Mouse (Mus musculus) c-Kit-positive CD71-positive TER-119-negative erythroid progenitor cells, embryonic 14.5 days (primary cell): ENCODE results near the gene Dact3.

Source experiments
- DNase-seq: peaks from one replicate; pipeline ENCODE4 v3.0.0-alpha.2; 2013; ENCODE audit warnings: low read depth

Gene Dact3

GRCm38 (mm10) chr7:16875310-16875325, at the start of gene Dact3:
Gene Dact3, plus strand, starts transcription at chr7:16875317.
- DNase-seq: no peak

DNA sequence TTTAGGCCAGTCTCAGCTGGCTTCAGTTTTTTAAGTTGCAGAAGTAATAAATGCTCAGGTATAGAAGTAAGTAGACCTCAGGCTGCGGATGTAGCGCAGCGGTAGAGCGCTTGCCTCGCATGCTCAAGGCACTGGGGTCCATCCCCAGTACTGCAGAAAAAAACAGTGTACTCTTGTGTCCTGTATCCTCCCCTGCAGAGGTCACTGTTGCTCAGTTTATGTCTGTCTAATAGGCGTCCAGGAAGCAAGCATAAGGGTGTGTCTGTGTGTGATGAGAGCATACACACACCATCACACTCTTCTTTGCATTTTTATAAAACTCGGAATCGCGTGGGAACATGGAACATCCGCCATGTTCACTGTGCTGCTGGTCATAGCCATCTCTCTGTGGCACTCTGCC, 49.3 kb upstream of the Dact3 start:
- DNase-seq: no peak

- no peak for DNase-seq
Observed at GRCm38 (mm10) chr7:16826571-16826970, 48.5 kb upstream of the Dact3 start.

- no peak for DNase-seq
Observed at GRCm38 (mm10) chr7:16827274-16827673, 47.8 kb upstream of the Dact3 start.

GRCm38 (mm10) chr7:16830449-16830848, 44.7 kb upstream of the Dact3 start:
- no peak for DNase-seq

DNA sequence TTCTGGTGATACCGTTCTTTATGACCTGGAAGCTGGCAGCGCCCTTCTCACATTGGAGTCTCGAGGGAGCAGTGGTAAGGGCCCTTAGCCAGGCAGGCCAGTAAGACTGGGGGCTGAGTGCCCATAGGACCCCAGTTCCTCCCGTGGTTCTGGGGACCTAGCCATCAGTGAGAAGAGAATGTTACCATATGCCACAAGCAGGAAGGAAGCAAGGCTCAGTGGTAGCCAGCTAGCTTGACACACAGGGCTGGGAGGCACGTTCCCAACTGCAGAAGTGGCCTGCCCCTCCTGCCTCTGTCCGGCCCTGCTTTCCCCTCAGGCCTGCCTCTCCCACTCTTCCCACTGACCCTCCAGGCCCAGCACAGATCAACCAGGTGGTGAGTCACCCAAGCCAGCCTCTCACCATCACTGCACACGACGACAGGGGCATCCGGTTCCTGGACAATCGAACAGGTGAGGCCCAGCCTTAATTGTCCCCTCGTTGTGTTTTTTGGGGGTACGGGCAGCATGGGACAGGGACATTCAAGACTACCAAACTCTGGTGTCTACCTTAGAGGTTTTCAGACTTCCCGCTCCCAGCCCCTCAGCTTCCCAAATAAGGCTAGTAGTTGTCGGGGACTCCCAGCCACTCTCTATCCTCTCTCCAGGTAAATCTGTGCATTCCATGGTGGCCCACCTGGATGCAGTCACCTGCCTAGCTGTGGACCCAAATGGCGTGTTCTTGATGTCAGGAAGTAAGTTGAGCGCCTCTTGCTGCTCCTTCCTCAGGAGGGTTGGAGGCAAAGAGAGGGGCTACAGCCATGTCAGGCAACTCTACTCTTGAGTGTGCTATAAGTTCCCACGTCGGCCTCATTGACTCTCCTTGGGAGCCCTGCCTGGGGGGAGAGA, 37.0 kb upstream of the Dact3 start:
- no peak for DNase-seq

DNA sequence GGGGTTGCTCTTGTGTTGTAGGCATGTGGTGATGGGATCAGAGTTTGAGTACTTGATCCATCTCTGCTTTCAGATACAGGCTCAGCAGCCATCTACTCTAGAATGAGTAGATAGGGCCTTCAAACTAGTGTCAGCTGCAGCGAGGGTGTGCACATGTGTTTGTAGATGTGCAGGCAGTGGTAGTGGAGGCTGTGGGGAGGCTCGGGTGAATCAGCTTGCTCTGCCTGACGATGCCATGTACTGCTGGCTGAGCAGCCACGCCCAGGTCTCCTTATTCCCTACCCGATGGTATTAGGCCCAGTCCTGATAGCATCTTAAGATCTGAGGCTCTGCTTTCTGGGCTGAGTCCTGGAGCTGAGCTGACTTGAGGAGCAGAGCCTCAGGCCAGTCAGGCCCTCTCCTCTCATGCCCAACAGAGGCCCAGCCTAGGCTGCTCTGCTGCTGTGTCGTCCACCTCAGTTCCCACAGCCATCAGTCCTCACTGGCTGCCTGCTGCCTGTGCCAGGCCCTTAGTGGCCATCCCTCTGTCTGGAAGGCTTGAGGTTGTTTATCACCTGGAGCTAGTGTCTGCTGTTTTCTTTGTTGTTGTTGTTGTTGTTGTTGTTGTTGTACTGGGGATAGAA, 36.2 kb upstream of the Dact3 start:
- DNase-seq: no peak

- DNase-seq: no peak
Observed at GRCm38 (mm10) chr7:16839427-16840108, 35.5 kb upstream of the Dact3 start.

DNA sequence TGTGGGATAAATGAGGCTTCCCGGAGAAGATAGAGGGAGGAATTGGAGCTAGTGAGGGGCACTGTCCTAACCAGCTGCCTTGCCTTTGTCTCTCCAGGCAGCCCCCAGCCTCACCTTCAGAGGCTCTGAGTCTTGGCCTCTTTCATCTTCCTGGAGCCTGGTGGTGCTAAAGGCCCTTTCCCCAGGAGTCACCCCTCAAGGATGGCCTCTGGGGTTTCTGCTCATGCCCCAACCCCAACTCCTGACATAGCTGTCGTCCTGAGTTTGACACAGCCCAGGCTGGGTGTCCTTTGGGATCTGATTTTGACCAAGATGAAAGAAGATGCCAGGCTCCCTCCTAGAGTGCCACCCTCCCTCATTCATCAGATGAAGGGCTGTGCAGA, 35.0 kb upstream of the Dact3 start:
- DNase-seq: no peak

DNA sequence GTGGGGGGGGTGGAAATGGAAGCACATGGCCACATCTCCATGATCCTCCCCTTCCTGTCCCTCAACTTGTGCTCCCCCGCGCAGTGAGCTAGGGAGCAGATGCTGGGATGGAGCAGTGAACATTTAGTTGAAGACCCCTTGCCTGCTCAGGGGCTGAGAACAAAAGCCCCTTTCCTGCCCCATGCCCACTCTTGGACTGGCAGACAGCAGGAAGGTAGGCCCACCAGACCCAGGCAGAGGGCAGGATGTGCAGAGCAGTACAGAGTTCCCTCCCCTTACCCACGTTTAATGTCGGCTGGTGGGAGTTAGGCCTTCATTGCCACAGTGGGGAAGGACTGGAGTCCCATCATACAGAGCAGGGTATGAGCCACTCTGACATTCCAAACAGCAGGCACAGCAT, 34.0 kb upstream of the Dact3 start:
- DNase-seq: no peak

DNA sequence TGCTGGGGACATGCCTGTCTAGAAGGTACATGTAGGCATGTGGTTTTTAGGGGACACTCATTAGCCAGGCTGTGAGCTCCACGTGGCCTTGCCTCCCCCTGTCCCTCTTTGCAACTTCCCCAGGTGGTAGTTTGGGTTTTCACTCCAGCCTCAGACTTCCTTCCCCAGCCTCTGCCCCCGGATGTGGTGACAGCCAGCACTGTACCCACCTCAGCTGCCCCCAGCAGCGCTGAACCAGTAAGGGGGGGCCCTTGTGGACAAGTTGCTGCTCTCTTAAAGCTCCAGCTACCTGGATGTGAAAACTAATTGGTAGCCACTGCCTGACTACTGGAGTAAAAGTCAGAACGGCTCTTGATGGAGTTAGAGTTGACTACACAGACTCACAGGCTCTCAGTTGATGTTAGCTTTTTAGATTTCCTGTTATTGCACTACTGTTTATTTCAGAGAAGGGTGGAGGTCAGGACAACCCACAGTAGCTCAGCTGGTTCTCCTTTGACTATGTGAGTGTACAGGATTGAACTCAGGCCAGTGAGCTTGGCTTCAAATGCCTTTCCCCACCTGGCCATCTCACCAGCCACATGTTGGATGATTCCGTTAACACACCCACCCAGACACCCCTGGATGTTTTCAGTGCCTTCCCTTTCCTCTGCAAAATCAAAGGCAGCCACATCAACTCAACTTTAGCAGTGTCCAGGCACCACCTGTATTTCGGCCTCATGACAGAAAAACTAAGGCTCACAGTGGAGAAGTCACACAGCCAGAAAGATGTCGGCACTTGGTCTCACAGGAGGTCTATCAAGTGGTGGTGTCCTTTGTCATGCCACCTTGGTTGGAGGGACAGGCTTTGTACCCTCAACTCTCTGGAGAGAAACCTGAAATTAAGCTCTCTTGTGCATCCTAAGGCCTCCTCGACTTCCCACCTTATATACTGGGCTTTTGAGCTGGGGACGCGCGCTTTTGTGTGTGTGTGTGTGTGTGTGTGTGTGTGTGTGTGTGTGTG, 33.3 kb upstream of the Dact3 start:
- no peak for DNase-seq

GRCm38 (mm10) chr7:16842645-16843063, 32.5 kb upstream of the Dact3 start, which contains the start of gene Prkd2:
Gene Prkd2, plus strand, starts transcription at chr7:16842902.
- peak; percentile 74 for DNase-seq

GRCm38 (mm10) chr7:16843441-16844171, 31.5 kb upstream of the Dact3 start:
- DNase-seq: no peak

GRCm38 (mm10) chr7:16844696-16845071, 30.4 kb upstream of the Dact3 start:
- DNase-seq: no peak

DNA sequence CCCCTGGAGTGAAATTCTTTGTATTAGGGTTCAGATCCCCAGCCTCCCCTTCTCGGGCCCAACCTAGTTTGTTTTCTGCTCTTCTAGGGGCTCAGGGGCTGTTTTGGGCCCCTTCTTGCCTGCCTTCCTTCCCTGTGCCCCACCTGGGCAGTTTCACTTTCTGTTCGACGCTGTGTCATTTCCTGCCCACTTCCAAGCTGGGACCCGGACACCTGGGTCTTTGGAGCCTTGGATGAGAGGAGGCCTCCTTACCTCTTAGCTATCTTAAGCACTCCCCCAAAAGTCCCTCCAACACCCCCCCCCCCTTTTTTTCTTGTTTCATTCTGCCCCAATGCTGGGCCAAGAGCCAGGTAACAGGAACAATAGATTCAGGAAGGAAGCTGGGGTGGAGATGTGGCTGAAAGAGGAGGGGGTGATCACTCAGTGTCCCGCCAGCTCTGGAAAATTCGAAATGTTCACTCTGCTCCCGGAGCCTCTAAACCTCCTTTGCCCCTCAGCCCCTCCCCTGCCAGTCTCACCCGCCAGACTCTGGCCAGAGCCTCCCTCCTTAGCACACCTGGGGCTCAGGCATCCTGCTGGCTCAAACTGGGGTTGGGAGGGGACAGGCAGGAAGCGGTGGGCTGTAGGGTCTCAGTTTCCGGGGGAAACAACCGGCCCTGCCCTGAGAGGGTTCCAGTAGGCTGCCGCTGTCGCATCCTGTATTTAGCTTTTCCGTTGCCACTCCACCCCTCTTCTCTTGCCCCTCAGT, 29.9 kb upstream of the Dact3 start:
- no peak for DNase-seq

DNA sequence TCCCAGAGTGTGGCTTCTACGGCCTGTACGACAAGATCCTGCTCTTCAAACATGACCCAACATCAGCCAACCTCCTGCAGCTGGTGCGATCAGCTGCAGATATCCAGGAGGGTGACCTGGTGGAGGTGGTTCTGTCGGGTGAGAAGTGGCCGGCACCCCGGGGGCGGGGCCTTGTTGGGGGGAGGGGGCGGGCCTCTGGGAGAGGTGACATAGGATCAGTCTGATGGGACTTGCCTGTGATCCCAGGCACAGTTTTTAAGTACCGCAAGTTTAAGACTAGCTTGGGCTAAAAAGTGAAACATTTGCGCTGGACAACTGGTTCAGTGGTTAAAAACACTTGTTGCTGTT, 29.3 kb upstream of the Dact3 start:
- no peak for DNase-seq

- DNase-seq: no peak
Observed at GRCm38 (mm10) chr7:16846775-16847174, 28.3 kb upstream of the Dact3 start.

GRCm38 (mm10) chr7:16847507-16847906, 27.6 kb upstream of the Dact3 start:
- no peak for DNase-seq

DNA sequence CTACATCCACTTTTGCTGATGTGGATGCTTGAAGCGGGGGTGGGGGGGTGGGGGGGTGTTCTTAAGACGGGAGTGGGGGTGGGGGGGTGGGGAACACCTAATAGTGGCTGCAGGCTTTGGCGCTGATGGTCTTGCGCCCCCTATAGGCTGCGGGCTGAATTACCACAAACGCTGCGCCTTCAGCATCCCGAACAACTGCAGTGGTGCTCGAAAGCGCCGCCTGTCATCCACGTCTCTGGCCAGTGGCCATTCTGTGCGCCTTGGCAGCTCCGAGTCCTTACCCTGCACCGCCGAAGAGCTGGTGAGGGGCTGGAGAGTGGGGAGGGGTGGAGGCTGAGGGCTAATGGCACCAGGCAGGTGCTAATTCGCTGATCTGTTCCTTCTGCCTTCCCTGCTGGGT, 26.5 kb upstream of the Dact3 start:
- DNase-seq: no peak

GRCm38 (mm10) chr7:16851636-16852035, 23.5 kb upstream of the Dact3 start:
- no peak for DNase-seq

- no peak for DNase-seq
Observed at GRCm38 (mm10) chr7:16853302-16853831, 21.8 kb upstream of the Dact3 start.
